Mouse (Mus musculus): ENCODE results near the gene Ubash3a.

DNA sequence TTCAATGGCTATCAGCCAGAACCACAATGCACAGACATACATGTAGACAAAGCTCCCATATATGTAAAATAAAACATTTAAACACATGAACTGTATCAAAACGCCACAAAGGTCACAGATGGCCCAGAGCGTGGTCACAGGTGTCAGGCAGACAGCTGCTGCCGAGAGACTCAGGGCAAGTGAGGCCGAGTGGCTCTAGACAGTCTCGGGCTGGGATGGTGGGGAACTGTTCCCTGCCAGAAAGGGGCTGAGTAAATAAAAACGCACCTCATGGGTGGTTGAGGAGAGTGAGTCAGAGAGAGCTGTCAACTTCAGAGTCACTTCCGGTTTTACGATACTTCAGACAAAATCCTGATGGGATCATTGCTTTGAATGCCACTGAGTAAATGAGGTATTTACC lies 16.9 kb downstream of the Ubash3a start:
- no peak for TF ChIP-seq CTCF (IDR thresholded peaks at IDR 0.05; ENCODE audit: borderline replicate concordance, insufficient read depth, low read length)
- TF ChIP-seq POLR2A (IDR thresholded peaks at IDR 0.05; ENCODE audit: low read depth, low read length) = no peak

All from embryonic fibroblast, embryonic 13.5 days (primary cell).